In genomic region chr2:4711262-4711661, GRCm38 (mm10) we compare ENCODE assay signal across 9 mouse cellular contexts. TPM values are rescaled to one million over a fixed set of nuclear protein-coding genes. Genes with fewer than 3 reads are reported as not detected.
DNase-seq lines count a peak whose midpoint lies in the region; ATAC-seq and TF ChIP-seq lines count a peak whose summit lies in the region.
"Had no signal": no experiment of that assay in that cellular context is flagged by ENCODE, and none has a peak within 500 bp of the region (broad histone marks: within the 10 kb centered on the region; RNA-seq: fewer than 3 reads in every experiment).

No protein-coding gene starts in this region.

- ATAC-seq in intestine, postnatal 0 days = no peak
- no peak for ATAC-seq in intestine, embryonic 15.5 days
- peak; percentile 79 for ATAC-seq in granulocyte monocyte progenitor cell, adult 5-6 weeks (replicated peaks; ENCODE audit: poor library complexity, severe bottlenecking)
- no peak for ATAC-seq in midbrain, embryonic 11.5 days (ENCODE audit: low FRiP score)

- no peak overlapping the region for H3K4me3 ChIP-seq in intestine, postnatal 0 days (ENCODE audit: low read depth, low read length)
- no peak overlapping the region for H3K4me3 ChIP-seq in intestine, embryonic 15.5 days (replicated peaks)
- H3K4me3 ChIP-seq in thymus, adult 2 months (ENCODE audit: control insufficient read depth, insufficient read depth, low read length) = no peak overlapping the region
- no peak overlapping the region for H3K4me3 ChIP-seq in midbrain, embryonic 11.5 days (ENCODE audit: low read depth, low read length)

- peak; percentile 66 for TF ChIP-seq CTCF in intestine, postnatal 0 days (IDR thresholded peaks at IDR 0.05; ENCODE audit: low read depth)
- TF ChIP-seq CTCF in thymus, adult 2 months (IDR thresholded peaks at IDR 0.05; ENCODE audit: borderline replicate concordance, control insufficient read depth, extremely low read depth, insufficient read depth, low read length, poor library complexity) = no peak

- no peaks in the 10 kb centered on the region for H3K36me3 ChIP-seq in intestine, postnatal 0 days (ENCODE audit: control insufficient read depth, insufficient read depth)
- H3K36me3 ChIP-seq in intestine, embryonic 15.5 days = no peaks in the 10 kb centered on the region
- H3K36me3 ChIP-seq in thymus, adult 2 months (ENCODE audit: control insufficient read depth, insufficient read depth, low read length) = no peaks in the 10 kb centered on the region
- no peaks in the 10 kb centered on the region for H3K36me3 ChIP-seq in midbrain, embryonic 11.5 days (ENCODE audit: control insufficient read depth, insufficient read depth, low read length)

- 51% methylated on average over 5 of the region's 5 CpGs for WGBS in intestine, postnatal 0 days
- 51% methylated on average over 5 of the region's 5 CpGs for WGBS in intestine, embryonic 15.5 days
- WGBS in thymus, adult 2 months = 54% methylated on average over 5 of the region's 5 CpGs
- WGBS in midbrain, embryonic 11.5 days = 47% methylated on average over 5 of the region's 5 CpGs

- H3K27ac ChIP-seq in intestine, postnatal 0 days (ENCODE audit: low read depth, low read length) = no peak overlapping the region
- no peak overlapping the region for H3K27ac ChIP-seq in intestine, embryonic 15.5 days
- H3K27ac ChIP-seq in thymus, adult 2 months (ENCODE audit: control insufficient read depth, insufficient read depth, low read length) = no peak overlapping the region
- no peak overlapping the region for H3K27ac ChIP-seq in midbrain, embryonic 11.5 days (ENCODE audit: low read depth, low read length)

- H3K4me1 ChIP-seq in intestine, postnatal 0 days (replicated peaks; ENCODE audit: control insufficient read depth, insufficient read depth, low read length) = no peaks in the 10 kb centered on the region
- H3K4me1 ChIP-seq in intestine, embryonic 15.5 days (replicated peaks) = no peaks in the 10 kb centered on the region
- no peaks in the 10 kb centered on the region for H3K4me1 ChIP-seq in thymus, adult 2 months (replicated peaks; ENCODE audit: control insufficient read depth, insufficient read depth, low read length)
- no peaks in the 10 kb centered on the region for H3K4me1 ChIP-seq in midbrain, embryonic 11.5 days (ENCODE audit: control insufficient read depth, insufficient read depth, low read length)

- H3K4me2 ChIP-seq in intestine, postnatal 0 days (replicated peaks; ENCODE audit: low read depth) = no peak overlapping the region
- H3K4me2 ChIP-seq in intestine, embryonic 15.5 days (replicated peaks) = no peak overlapping the region
- no peak overlapping the region for H3K4me2 ChIP-seq in midbrain, embryonic 11.5 days

- no peaks in the 10 kb centered on the region for H3K9me3 ChIP-seq in intestine, postnatal 0 days (ENCODE audit: control insufficient read depth)
- no peaks in the 10 kb centered on the region for H3K9me3 ChIP-seq in intestine, embryonic 15.5 days
- no peaks in the 10 kb centered on the region for H3K9me3 ChIP-seq in midbrain, embryonic 11.5 days (ENCODE audit: control insufficient read depth, low read length)

- DNase-seq in thymus, adult 2 months = peak; percentile 13
- DNase-seq in thymus, adult 18-20 months = no peak
- DNase-seq in neural tube, embryonic 10.5 days (ENCODE audit: extremely low spot score, low spot score) = no peak
- no peak for DNase-seq in spleen, adult 12 weeks (ENCODE audit: low spot score)
- DNase-seq in midbrain, embryonic 11.5 days (ENCODE audit: low spot score, missing footprints) = no peak
- DNase-seq: cerebellum, adult 9-11 months had no signal

- TF ChIP-seq POLR2A in thymus, adult 2 months (IDR thresholded peaks at IDR 0.05; ENCODE audit: control insufficient read depth, extremely low read depth, insufficient read depth, low read length, poor library complexity) = no peak

- H3K27me3 ChIP-seq in intestine, postnatal 0 days (replicated peaks; ENCODE audit: control insufficient read depth, insufficient read depth, low read length) = no peaks in the 10 kb centered on the region
- no peaks in the 10 kb centered on the region for H3K27me3 ChIP-seq in intestine, embryonic 15.5 days (replicated peaks)
- no peaks in the 10 kb centered on the region for H3K27me3 ChIP-seq in thymus, adult 2 months (ENCODE audit: control insufficient read depth, insufficient read depth, low read length)
- H3K27me3 ChIP-seq in midbrain, embryonic 11.5 days (ENCODE audit: control insufficient read depth, insufficient read depth, low read length) = peaks cover 2% of the 10 kb centered on the region; the same call in 1 of the 2 replicates

- H3K9ac ChIP-seq in intestine, postnatal 0 days (ENCODE audit: low read depth, low read length) = no peak overlapping the region
- H3K9ac ChIP-seq in intestine, embryonic 15.5 days = no peak overlapping the region
- no peak overlapping the region for H3K9ac ChIP-seq in midbrain, embryonic 11.5 days (ENCODE audit: low read length)

RNA-seq across cellular contexts. Expression of gene Bend7, which starts 6.4 kb away (rescaled TPM):
- 12.8 and 15.5 TPM in 2 replicates for polyA plus RNA-seq in intestine, postnatal 0 days (2015; fragmentation: Nextera tagmentation; extraction: Ambion mirVana)
- polyA plus RNA-seq in intestine, embryonic 15.5 days (2015; fragmentation: Nextera tagmentation; extraction: Ambion mirVana) = 6.5 and 7.1 TPM in 2 replicates
- polyA plus RNA-seq in thymus, adult 2 months (2012; rRNA removed) = 0.48 and 0.61 TPM in 2 replicates
- not detected in 2 replicates for total RNA-seq in granulocyte monocyte progenitor cell, adult 5-6 weeks (2014; fragmentation: Nextera tagmentation)
- total RNA-seq in granulocyte monocyte progenitor cell, adult 5-6 weeks (2017) = not detected in 2 replicates
- 5.8 and 7.0 TPM in 2 replicates for polyA plus RNA-seq in midbrain, embryonic 11.5 days (2014; fragmentation: Nextera tagmentation; extraction: Ambion mirVana)

RNA-seq across cellular contexts. Expression of gene Prpf18, which starts 59.3 kb away (rescaled TPM):
- polyA plus RNA-seq in intestine, postnatal 0 days (2015; fragmentation: Nextera tagmentation; extraction: Ambion mirVana) = 13.0 and 14.9 TPM in 2 replicates
- 27.1 and 31.7 TPM in 2 replicates for polyA plus RNA-seq in intestine, embryonic 15.5 days (2015; fragmentation: Nextera tagmentation; extraction: Ambion mirVana)
- 19.5 and 20.6 TPM in 2 replicates for polyA plus RNA-seq in thymus, adult 2 months (2012; rRNA removed)
- 36.8 and 38.4 TPM in 2 replicates for total RNA-seq in granulocyte monocyte progenitor cell, adult 5-6 weeks (2014; fragmentation: Nextera tagmentation)
- 42.6 and 66.3 TPM in 2 replicates for total RNA-seq in granulocyte monocyte progenitor cell, adult 5-6 weeks (2017)
- polyA plus RNA-seq in midbrain, embryonic 11.5 days (2014; fragmentation: Nextera tagmentation; extraction: Ambion mirVana) = 44.4 and 52.6 TPM in 2 replicates
